Mouse (Mus musculus): ENCODE results near the gene Foxj1.

DNA sequence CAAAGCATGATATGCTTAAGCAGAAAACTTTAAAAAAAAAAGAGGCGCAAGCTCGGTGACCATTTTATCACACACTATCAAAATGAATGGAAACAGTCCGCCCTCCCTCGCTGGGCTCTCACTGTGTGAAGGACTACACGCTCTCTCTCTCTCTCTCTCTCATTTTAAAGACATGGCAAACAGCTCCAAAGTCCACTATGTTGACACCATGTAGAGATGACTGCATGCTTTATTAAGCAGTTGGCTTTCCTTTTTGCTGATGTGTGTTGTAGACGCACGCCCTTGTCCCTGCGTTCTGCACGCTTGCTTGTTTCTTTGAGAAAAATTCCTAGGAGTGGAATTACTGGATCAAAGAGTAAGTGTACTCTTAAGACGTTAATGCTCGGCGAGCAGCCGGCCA, 30.2 kb upstream of the Foxj1 start:
- TF ChIP-seq TAL1 (IDR thresholded peaks at IDR 0.05; ENCODE audit: low read length) (no peak), GATA1 (IDR thresholded peaks at IDR 0.05; ENCODE audit: low read length) (no peak)

Data from erythroblast, embryonic 14.5 days (primary cell).